Mouse (Mus musculus): ENCODE measurements around the gene Mllt6.
A peak's percentile ranks its signal among the peaks of the same experiment; 100 is the strongest.
"Not testable (repeated sequence)": the region's sequence is repeated elsewhere in the genome, so short reads cannot be mapped to it uniquely, and the experiment has no call there.

The Mllt6 gene

GRCm38 (mm10) chr11:97662893-97663527, at the start of gene Mllt6:
Mllt6 (plus strand) TSS chr11:97663414.
- peak; percentile 87 for DNase-seq (ENCODE audit: low spot score)

- DNase-seq (ENCODE audit: low spot score): no peak
Observed at GRCm38 (mm10) chr11:97615276-97615675, 47.9 kb upstream of the Mllt6 start.

- peak; percentile 26 for DNase-seq (ENCODE audit: low spot score)
Observed at GRCm38 (mm10) chr11:97618368-97618767, 44.8 kb upstream of the Mllt6 start.

- DNase-seq (ENCODE audit: low spot score): peak; percentile 81
Observed at GRCm38 (mm10) chr11:97619391-97619795, 43.8 kb upstream of the Mllt6 start.

GRCm38 (mm10) chr11:97622440-97622839, 40.8 kb upstream of the Mllt6 start:
- peak; percentile 77 for DNase-seq (ENCODE audit: low spot score)

- DNase-seq (ENCODE audit: low spot score): no peak
Observed at GRCm38 (mm10) chr11:97623166-97623565, 40.0 kb upstream of the Mllt6 start.

- DNase-seq (ENCODE audit: low spot score): no peak
Observed at GRCm38 (mm10) chr11:97625551-97625950, 37.7 kb upstream of the Mllt6 start.

- DNase-seq (ENCODE audit: low spot score): no peak
Observed at GRCm38 (mm10) chr11:97626431-97626830, 36.8 kb upstream of the Mllt6 start.

- no peak for DNase-seq (ENCODE audit: low spot score)
Observed at GRCm38 (mm10) chr11:97626850-97627249, 36.4 kb upstream of the Mllt6 start.

- no peak for DNase-seq (ENCODE audit: low spot score)
Observed at GRCm38 (mm10) chr11:97627556-97628302, 35.5 kb upstream of the Mllt6 start.

GRCm38 (mm10) chr11:97628303-97628567, 35.0 kb upstream of the Mllt6 start:
- DNase-seq (ENCODE audit: low spot score): no peak

GRCm38 (mm10) chr11:97628568-97629518, 34.4 kb upstream of the Mllt6 start:
- DNase-seq (ENCODE audit: low spot score): no peak

GRCm38 (mm10) chr11:97629576-97629975, 33.6 kb upstream of the Mllt6 start, which contains the start of gene Epop:
Epop (minus strand) TSS chr11:97629702.
- no peak for DNase-seq (ENCODE audit: low spot score)

GRCm38 (mm10) chr11:97631046-97631445, 32.2 kb upstream of the Mllt6 start:
- DNase-seq (ENCODE audit: low spot score): no peak

GRCm38 (mm10) chr11:97631500-97631899, 31.7 kb upstream of the Mllt6 start:
- DNase-seq (ENCODE audit: low spot score): no peak

GRCm38 (mm10) chr11:97631938-97632337, 31.3 kb upstream of the Mllt6 start:
- peak; percentile 76 for DNase-seq (ENCODE audit: low spot score)

GRCm38 (mm10) chr11:97632440-97632839, 30.8 kb upstream of the Mllt6 start:
- not testable (repeated sequence) for DNase-seq (ENCODE audit: low spot score)

- DNase-seq (ENCODE audit: low spot score): no peak
Observed at GRCm38 (mm10) chr11:97635468-97636019, 27.7 kb upstream of the Mllt6 start.

GRCm38 (mm10) chr11:97641668-97642067, 21.5 kb upstream of the Mllt6 start:
- DNase-seq (ENCODE audit: low spot score): no peak

GRCm38 (mm10) chr11:97642746-97643145, 20.5 kb upstream of the Mllt6 start:
- DNase-seq (ENCODE audit: low spot score): no peak

- DNase-seq (ENCODE audit: low spot score): no peak
Observed at GRCm38 (mm10) chr11:97643380-97644055, 19.7 kb upstream of the Mllt6 start.

- peak; percentile 62 for DNase-seq (ENCODE audit: low spot score)
Observed at GRCm38 (mm10) chr11:97644834-97645233, 18.4 kb upstream of the Mllt6 start.

All from MN1 (cell line).